In genomic region chr8:123376106-123376505, GRCm38 (mm10) we compare ENCODE assay signal across 1 mouse cellular context.
TF ChIP-seq lines count a peak whose summit lies in the region.

No protein-coding gene starts in this region.

TF ChIP-seq in ES-E14, 5 proteins besides CTCF, POLR2A, EP300 and RAD21 (continued from another document):
- TF ChIP-seq CHD2 (IDR thresholded peaks at IDR 0.05; ENCODE audit: low read depth, low read length) (no peak), ZC3H11A (IDR thresholded peaks at IDR 0.05; ENCODE audit: borderline replicate concordance, low read depth, low read length) (no peak), MAFK (IDR thresholded peaks at IDR 0.05; ENCODE audit: insufficient read depth, low read depth, low read length) (no peak), HCFC1 (IDR thresholded peaks at IDR 0.05; ENCODE audit: borderline replicate concordance, insufficient read depth, low read length) (no peak)
